Mouse (Mus musculus) ovary, postnatal 36 days (tissue): ENCODE results near the gene Dab2ip.

Experiments
- DNase-seq: peaks from one replicate; pipeline ENCODE4 v3.0.0; 2022; ENCODE audit warnings: low spot score, mixed read lengths

Gene Dab2ip

GRCm38 (mm10) chr2:35716175-35716574 is 158.1 kb downstream of the Dab2ip start:
- no peak for DNase-seq

- DNase-seq, result no peak
Observed at GRCm38 (mm10) chr2:35718003-35718500, 160.0 kb downstream of the Dab2ip start.

GRCm38 (mm10) chr2:35718662-35719061 is 160.6 kb downstream of the Dab2ip start:
- no peak for DNase-seq

GRCm38 (mm10) chr2:35719230-35720005 is 161.4 kb downstream of the Dab2ip start:
- no peak for DNase-seq

- DNase-seq, result peak; percentile 59
Observed at GRCm38 (mm10) chr2:35720104-35720503, 162.0 kb downstream of the Dab2ip start.

GRCm38 (mm10) chr2:35720550-35720949 is 162.5 kb downstream of the Dab2ip start:
- DNase-seq, result no peak

- no peak for DNase-seq
Observed at GRCm38 (mm10) chr2:35720956-35721355, 162.9 kb downstream of the Dab2ip start.

GRCm38 (mm10) chr2:35722821-35723220 is 164.8 kb downstream of the Dab2ip start:
- DNase-seq, result no peak

GRCm38 (mm10) chr2:35723267-35723666 is 165.2 kb downstream of the Dab2ip start:
- DNase-seq, result no peak

- no peak for DNase-seq
Observed at GRCm38 (mm10) chr2:35723691-35724090, 165.6 kb downstream of the Dab2ip start.

GRCm38 (mm10) chr2:35728633-35729032 is 170.6 kb downstream of the Dab2ip start:
- DNase-seq, result no peak

GRCm38 (mm10) chr2:35729077-35730065 is 171.3 kb downstream of the Dab2ip start:
- DNase-seq, result peak; percentile 31

- no peak for DNase-seq
Observed at GRCm38 (mm10) chr2:35731671-35732449, 173.8 kb downstream of the Dab2ip start.

- no peak for DNase-seq
Observed at GRCm38 (mm10) chr2:35735001-35735400, 176.9 kb downstream of the Dab2ip start.

- no peak for DNase-seq
Observed at GRCm38 (mm10) chr2:35736061-35736460, 178.0 kb downstream of the Dab2ip start.

- no peak for DNase-seq
Observed at GRCm38 (mm10) chr2:35737467-35738027, 179.5 kb downstream of the Dab2ip start.

GRCm38 (mm10) chr2:35739669-35740254 is 181.7 kb downstream of the Dab2ip start:
- no peak for DNase-seq

GRCm38 (mm10) chr2:35745876-35746275 is 187.8 kb downstream of the Dab2ip start:
- DNase-seq, result no peak

GRCm38 (mm10) chr2:35746638-35747037 is 188.6 kb downstream of the Dab2ip start:
- DNase-seq, result no peak

GRCm38 (mm10) chr2:35747371-35748035 is 189.4 kb downstream of the Dab2ip start:
- DNase-seq, result no peak
